ENCODE assay signal across 24 mouse cellular contexts in the genomic region with DNA sequence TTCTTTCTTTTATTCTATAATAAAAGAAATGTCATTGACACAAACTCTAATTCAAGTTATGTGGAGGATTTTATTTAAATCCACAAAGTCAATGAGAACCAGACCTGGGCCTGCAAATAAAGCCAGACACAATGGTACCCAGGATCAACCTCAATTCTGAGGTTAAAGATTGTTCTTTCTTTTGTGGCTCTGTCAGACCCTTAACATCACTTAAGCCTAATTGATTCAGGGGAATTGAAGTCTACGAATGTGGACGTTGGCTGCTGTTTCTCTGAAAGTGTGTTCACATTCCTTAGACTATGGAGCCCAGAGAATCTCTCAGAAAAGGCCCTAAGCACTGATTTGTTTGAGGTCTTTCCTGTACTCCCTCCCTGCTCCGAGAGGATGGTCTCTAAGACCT. TPM values are rescaled to one million over a fixed set of nuclear protein-coding genes. Genes with fewer than 3 reads are reported as not detected.
"Had no signal": no experiment of that assay in that cellular context is flagged by ENCODE, and none has a peak within 500 bp of the region (broad histone marks: within the 10 kb centered on the region; RNA-seq: fewer than 3 reads in every experiment).

No protein-coding gene starts in this region.

- H3K4me3 ChIP-seq: kidney, embryonic 15.5 days; left cerebral cortex, adult 2 months; limb, embryonic 12.5 days; limb, embryonic 15.5 days; liver, embryonic 12.5 days; liver, embryonic 15.5 days; midbrain, embryonic 12.5 days; midbrain, embryonic 15.5 days; neural tube, embryonic 12.5 days; neural tube, embryonic 15.5 days had no signal

- H3K9ac ChIP-seq: kidney, embryonic 15.5 days; limb, embryonic 12.5 days; limb, embryonic 15.5 days; liver, embryonic 12.5 days; liver, embryonic 15.5 days; midbrain, embryonic 12.5 days; midbrain, embryonic 15.5 days; neural tube, embryonic 12.5 days; neural tube, embryonic 15.5 days had no signal

- H3K4me1 ChIP-seq: kidney, embryonic 15.5 days; liver, embryonic 12.5 days; liver, embryonic 15.5 days; midbrain, embryonic 15.5 days; neural tube, embryonic 12.5 days; neural tube, embryonic 15.5 days had no signal

- H3K9me3 ChIP-seq: kidney, embryonic 15.5 days; limb, embryonic 12.5 days; limb, embryonic 15.5 days; liver, embryonic 12.5 days; liver, embryonic 15.5 days; midbrain, embryonic 12.5 days; midbrain, embryonic 15.5 days; neural tube, embryonic 12.5 days; neural tube, embryonic 15.5 days had no signal

- ATAC-seq: liver, embryonic 12.5 days; lung, postnatal 0 days; midbrain, embryonic 15.5 days had no signal

- H3K27ac ChIP-seq: kidney, embryonic 15.5 days; left cerebral cortex, adult 2 months; limb, embryonic 12.5 days; limb, embryonic 15.5 days; liver, embryonic 12.5 days; liver, embryonic 15.5 days; macrophage; midbrain, embryonic 12.5 days; midbrain, embryonic 15.5 days; neural tube, embryonic 12.5 days; neural tube, embryonic 15.5 days; stomach, postnatal 0 days had no signal

- H3K27me3 ChIP-seq: kidney, embryonic 15.5 days; liver, embryonic 12.5 days; liver, embryonic 15.5 days; midbrain, embryonic 12.5 days; midbrain, embryonic 15.5 days; neural tube, embryonic 12.5 days; neural tube, embryonic 15.5 days had no signal

- DNase-seq: kidney, postnatal 10 days; layer of hippocampus, postnatal 36 days; lung, adult 2 months; right cerebral cortex, adult 18-20 months; right cerebral cortex, postnatal 14 days; right cerebral cortex, postnatal 4 days; thymus, adult 2 months; thymus, postnatal 14 days; thymus, postnatal 4 days had no signal

- H3K36me3 ChIP-seq: kidney, embryonic 15.5 days; limb, embryonic 12.5 days; limb, embryonic 15.5 days; liver, embryonic 12.5 days; liver, embryonic 15.5 days; midbrain, embryonic 12.5 days; midbrain, embryonic 15.5 days; neural tube, embryonic 12.5 days; neural tube, embryonic 15.5 days had no signal

- H3K4me2 ChIP-seq: kidney, embryonic 15.5 days; limb, embryonic 12.5 days; limb, embryonic 15.5 days; liver, embryonic 12.5 days; liver, embryonic 15.5 days; midbrain, embryonic 12.5 days; midbrain, embryonic 15.5 days; neural tube, embryonic 12.5 days; neural tube, embryonic 15.5 days had no signal

RNA-seq across cellular contexts. Expression of a gene that starts 30.3 kb away (rescaled TPM):
- total RNA-seq: layer of hippocampus, postnatal 36 days; megakaryocyte, adult 5-6 weeks had no signal
- polyA plus RNA-seq: kidney, embryonic 15.5 days; limb, embryonic 12.5 days; limb, embryonic 15.5 days; liver, embryonic 12.5 days; liver, embryonic 15.5 days; lung, adult 2 months; macrophage; midbrain, embryonic 12.5 days; midbrain, embryonic 15.5 days; neural tube, embryonic 12.5 days; stomach, embryonic 14.5 days; stomach, postnatal 0 days; thymus, adult 2 months had no signal
